Mouse (Mus musculus) splenic B cell, adult 2 months (primary cell): ENCODE data around the gene Gria3.

Experiments used
- DNase-seq: peaks from one replicate; pipeline ENCODE4 v3.0.0-alpha.2; 2011; ENCODE audit warnings: low read depth, low spot score
- H3K27me3 ChIP-seq: 2 replicates; pipeline ENCODE4 v1.6.1; 2012; ENCODE audit warnings: mild to moderate bottlenecking, low read length, moderate library complexity, mixed read lengths; ENCODE audit not compliant: control insufficient read depth, poor library complexity, insufficient read depth, severe bottlenecking
- H3K36me3 ChIP-seq: 2 replicates; pipeline ENCODE4 v1.6.1; 2012; ENCODE audit warnings: mild to moderate bottlenecking, low read length, moderate library complexity, mixed read lengths; ENCODE audit not compliant: control insufficient read depth, poor library complexity, insufficient read depth, severe bottlenecking

The Gria3 gene

GRCm38 (mm10) chrX:41400058-41400904 is at the start of gene Gria3:
Gria3 (plus strand) TSS chrX:41400854.
- H3K36me3 ChIP-seq: no peaks in the 10 kb centered on the region
- no peaks in the 10 kb centered on the region for H3K27me3 ChIP-seq
- peak; percentile 2 for DNase-seq

GRCm38 (mm10) chrX:41387086-41387485 is 13.6 kb upstream of the Gria3 start:
- H3K36me3 ChIP-seq: no peaks in the 10 kb centered on the region
- DNase-seq: no peak
- H3K27me3 ChIP-seq: no peaks in the 10 kb centered on the region

- peak; percentile 0 for DNase-seq
- H3K36me3 ChIP-seq: no peaks in the 10 kb centered on the region
Measured at GRCm38 (mm10) chrX:41389079-41389478, 11.6 kb upstream of the Gria3 start.

GRCm38 (mm10) chrX:41398482-41398881 is 2.2 kb upstream of the Gria3 start:
- peak; percentile 0 for DNase-seq
- no peaks in the 10 kb centered on the region for H3K27me3 ChIP-seq
- no peaks in the 10 kb centered on the region for H3K36me3 ChIP-seq

More at GRCm38 (mm10) chrX:41389079-41389478, 11.6 kb upstream of the Gria3 start:
- H3K27me3 ChIP-seq: no peaks in the 10 kb centered on the region

- DNase-seq: no peak
- no peaks in the 10 kb centered on the region for H3K36me3 ChIP-seq
- no peaks in the 10 kb centered on the region for H3K27me3 ChIP-seq
Measured at GRCm38 (mm10) chrX:41401186-41401585, 532 bp downstream of the Gria3 start.

GRCm38 (mm10) chrX:41401590-41402240 is 1.1 kb downstream of the Gria3 start:
- H3K36me3 ChIP-seq: no peaks in the 10 kb centered on the region
- no peaks in the 10 kb centered on the region for H3K27me3 ChIP-seq
- DNase-seq: peak; percentile 0

GRCm38 (mm10) chrX:41402656-41403055 is 2.0 kb downstream of the Gria3 start:
- Histone ChIP-seq H3K27me3 (no peaks in the 10 kb centered on the region), H3K36me3 (no peaks in the 10 kb centered on the region)
- no peak for DNase-seq

- Histone ChIP-seq H3K27me3 (no peaks in the 10 kb centered on the region), H3K36me3 (no peaks in the 10 kb centered on the region)
- no peak for DNase-seq
Measured at GRCm38 (mm10) chrX:41406288-41406687, 5.6 kb downstream of the Gria3 start.

GRCm38 (mm10) chrX:41409791-41410190 is 9.1 kb downstream of the Gria3 start:
- Histone ChIP-seq H3K27me3 (no peaks in the 10 kb centered on the region), H3K36me3 (no peaks in the 10 kb centered on the region)
- no peak for DNase-seq

- H3K27me3 ChIP-seq: no peaks in the 10 kb centered on the region
- DNase-seq: no peak
Measured at GRCm38 (mm10) chrX:41425651-41426050, 25.0 kb downstream of the Gria3 start.

GRCm38 (mm10) chrX:41428011-41428410 is 27.4 kb downstream of the Gria3 start:
- Histone ChIP-seq H3K36me3 (no peaks in the 10 kb centered on the region), H3K27me3 (no peaks in the 10 kb centered on the region)
- no peak for DNase-seq

More at GRCm38 (mm10) chrX:41425651-41426050, 25.0 kb downstream of the Gria3 start:
- no peaks in the 10 kb centered on the region for H3K36me3 ChIP-seq

- Histone ChIP-seq H3K36me3 (no peaks in the 10 kb centered on the region), H3K27me3 (no peaks in the 10 kb centered on the region)
- no peak for DNase-seq
Measured at GRCm38 (mm10) chrX:41435541-41435940, 34.9 kb downstream of the Gria3 start.

GRCm38 (mm10) chrX:41438841-41439240 is 38.2 kb downstream of the Gria3 start:
- Histone ChIP-seq H3K36me3 (no peaks in the 10 kb centered on the region), H3K27me3 (no peaks in the 10 kb centered on the region)
- no peak for DNase-seq

GRCm38 (mm10) chrX:41448876-41449275 is 48.2 kb downstream of the Gria3 start:
- no peaks in the 10 kb centered on the region for H3K27me3 ChIP-seq
- no peak for DNase-seq
- H3K36me3 ChIP-seq: no peaks in the 10 kb centered on the region

GRCm38 (mm10) chrX:41477486-41477885 is 76.8 kb downstream of the Gria3 start:
- no peaks in the 10 kb centered on the region for H3K36me3 ChIP-seq
- H3K27me3 ChIP-seq: no peaks in the 10 kb centered on the region
- DNase-seq: no peak
